Mouse (Mus musculus): ENCODE measurements around the gene Homer1.
A peak's percentile ranks its signal among the peaks of the same experiment; 100 is the strongest.

The Homer1 gene

GRCm38 (mm10) chr13:93299316-93299715 is at the start of gene Homer1:
Gene Homer1, plus strand, starts transcription at chr13:93299635.
- DNase-seq (ENCODE audit: low read depth in 1 of 2, low spot score in 2 of 2), result no peak

GRCm38 (mm10) chr13:93251732-93252131 is 47.7 kb upstream of the Homer1 start:
- DNase-seq (ENCODE audit: low read depth in 1 of 2, low spot score in 2 of 2), result no peak

GRCm38 (mm10) chr13:93252175-93252574 is 47.3 kb upstream of the Homer1 start:
- DNase-seq (ENCODE audit: low read depth in 1 of 2, low spot score in 2 of 2), result no peak

GRCm38 (mm10) chr13:93252941-93253340 is 46.5 kb upstream of the Homer1 start:
- DNase-seq (ENCODE audit: low read depth in 1 of 2, low spot score in 2 of 2), result no peak

- no peak for DNase-seq (ENCODE audit: low read depth in 1 of 2, low spot score in 2 of 2)
These were observed 32.3 kb upstream of the Homer1 start for GRCm38 (mm10) chr13:93267151-93267550.

GRCm38 (mm10) chr13:93300581-93300980 is 1.1 kb downstream of the Homer1 start:
- DNase-seq (ENCODE audit: low read depth in 1 of 2, low spot score in 2 of 2), result no peak

GRCm38 (mm10) chr13:93301060-93301459 is 1.6 kb downstream of the Homer1 start:
- DNase-seq (ENCODE audit: low read depth in 1 of 2, low spot score in 2 of 2), result no peak

GRCm38 (mm10) chr13:93302846-93303562 is 3.6 kb downstream of the Homer1 start:
- DNase-seq (ENCODE audit: low read depth in 1 of 2, low spot score in 2 of 2), result no peak

GRCm38 (mm10) chr13:93303563-93304250 is 4.3 kb downstream of the Homer1 start:
- DNase-seq (ENCODE audit: low read depth in 1 of 2, low spot score in 2 of 2), result peak; percentile 86 to 93

GRCm38 (mm10) chr13:93304251-93305001 is 5.0 kb downstream of the Homer1 start:
- no peak for DNase-seq (ENCODE audit: low read depth in 1 of 2, low spot score in 2 of 2)

GRCm38 (mm10) chr13:93305149-93305548 is 5.7 kb downstream of the Homer1 start:
- no peak for DNase-seq (ENCODE audit: low read depth in 1 of 2, low spot score in 2 of 2)

- no peak for DNase-seq (ENCODE audit: low read depth in 1 of 2, low spot score in 2 of 2)
These were observed 6.2 kb downstream of the Homer1 start for GRCm38 (mm10) chr13:93305636-93306035.

- DNase-seq (ENCODE audit: low read depth in 1 of 2, low spot score in 2 of 2), result no peak
These were observed 7.1 kb downstream of the Homer1 start for GRCm38 (mm10) chr13:93306545-93306944.

- no peak for DNase-seq (ENCODE audit: low read depth in 1 of 2, low spot score in 2 of 2)
These were observed 8.3 kb downstream of the Homer1 start for GRCm38 (mm10) chr13:93307700-93308099.

- no peak for DNase-seq (ENCODE audit: low read depth in 1 of 2, low spot score in 2 of 2)
These were observed 9.9 kb downstream of the Homer1 start for GRCm38 (mm10) chr13:93309295-93309694.

GRCm38 (mm10) chr13:93312518-93312917 is 13.1 kb downstream of the Homer1 start:
- DNase-seq (ENCODE audit: low read depth in 1 of 2, low spot score in 2 of 2), result no peak

GRCm38 (mm10) chr13:93314322-93314721 is 14.9 kb downstream of the Homer1 start:
- DNase-seq (ENCODE audit: low read depth in 1 of 2, low spot score in 2 of 2), result no peak

GRCm38 (mm10) chr13:93320089-93320488 is 20.7 kb downstream of the Homer1 start:
- no peak for DNase-seq (ENCODE audit: low read depth in 1 of 2, low spot score in 2 of 2)

GRCm38 (mm10) chr13:93326326-93326725 is 26.9 kb downstream of the Homer1 start:
- no peak for DNase-seq (ENCODE audit: low read depth in 1 of 2, low spot score in 2 of 2)

GRCm38 (mm10) chr13:93331721-93332120 is 32.3 kb downstream of the Homer1 start:
- no peak for DNase-seq (ENCODE audit: low read depth in 1 of 2, low spot score in 2 of 2)

GRCm38 (mm10) chr13:93332491-93332890 is 33.1 kb downstream of the Homer1 start:
- DNase-seq (ENCODE audit: low read depth in 1 of 2, low spot score in 2 of 2), result no peak

- no peak for DNase-seq (ENCODE audit: low read depth in 1 of 2, low spot score in 2 of 2)
These were observed 35.9 kb downstream of the Homer1 start for GRCm38 (mm10) chr13:93335337-93335736.

Measured in monocyte, adult 2 months (primary cell).